Mouse (Mus musculus) 3134 (cell line): Measurements from ENCODE around the gene Topors.

Experiments
- DNase-seq: peaks from one replicate; pipeline ENCODE4 v3.0.0-alpha.2; 2011; ENCODE audit warnings: low spot score; ENCODE audit not compliant: insufficient read length; ENCODE audit errors: extremely low read depth

The Topors gene

DNA sequence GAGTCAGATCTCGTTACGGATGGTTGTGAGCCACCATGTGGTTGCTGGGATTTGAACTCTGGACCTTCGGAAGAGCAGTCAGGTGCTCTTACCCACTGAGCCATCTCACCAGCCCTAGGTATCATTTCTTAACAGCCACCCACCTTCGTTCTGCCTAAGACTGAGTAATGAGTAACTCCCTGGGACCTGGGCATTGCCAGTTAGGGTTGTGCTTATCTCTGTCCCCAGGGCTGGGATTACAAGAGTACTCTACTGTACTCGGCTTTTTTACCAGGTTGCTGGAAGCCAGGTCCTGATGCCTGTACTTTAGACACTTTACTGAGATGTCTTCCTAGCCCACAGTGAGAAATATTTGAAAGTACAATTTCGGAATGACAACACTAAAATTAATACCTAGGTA is 57.5 kb downstream of the Topors start:
- DNase-seq: no peak
